Mouse (Mus musculus) hindbrain, postnatal 0 days (tissue): ENCODE results near the gene Crybb1. TPM values are rescaled to one million over a fixed set of nuclear protein-coding genes. Genes with fewer than 3 reads are reported as not detected.
A peak's percentile ranks its signal among the peaks of the same experiment; 100 is the strongest.

ENCODE experiments used
- ATAC-seq: fragments of 200-750 bp; cut with Nextera tagmentation; 2 replicates; pipeline ENCODE4 v1.8.0; 2017; ENCODE audit warnings: mild to moderate bottlenecking, moderate TSS enrichment, moderate library complexity
- DNase-seq: peaks from one replicate; pipeline ENCODE4 v3.0.0-alpha.2; 2015; ENCODE audit warnings: low spot score
- H3K27ac ChIP-seq: fragments of 300-500 bp; sonication (generic); 2 replicates; pipeline ENCODE4 v1.5.1; 2014; ENCODE audit warnings: mild to moderate bottlenecking
- H3K27me3 ChIP-seq: fragments of 300-500 bp; sonication (generic); 2 replicates; pipeline ENCODE4 v1.6.1; 2014; ENCODE audit warnings: low read length, mixed read lengths; ENCODE audit not compliant: insufficient read depth
- H3K36me3 ChIP-seq: fragments of 300-500 bp; sonication (generic); 2 replicates; pipeline ENCODE4 v1.6.1; 2014; ENCODE audit warnings: low read length, mixed read lengths; ENCODE audit not compliant: insufficient read depth
- H3K4me1 ChIP-seq: fragments of 300-500 bp; sonication (generic); 2 replicates; pipeline ENCODE4 v1.6.1; 2014; ENCODE audit warnings: antibody characterized with exemption, low read length, mixed read lengths; ENCODE audit not compliant: insufficient read depth
- H3K4me2 ChIP-seq: fragments of 300-500 bp; sonication (generic); 2 replicates; pipeline ENCODE4 v1.6.1; 2014; ENCODE audit warnings: low read depth, mild to moderate bottlenecking, low read length, moderate library complexity, mixed read lengths
- H3K4me3 ChIP-seq: fragments of 300-500 bp; sonication (generic); 2 replicates; pipeline ENCODE4 v1.5.1; 2014; ENCODE audit warnings: low read length
- H3K9ac ChIP-seq: fragments of 300-500 bp; sonication (generic); replicated peaks from 2 replicates; pipeline ENCODE4 v1.6.1; 2014; ENCODE audit warnings: mild to moderate bottlenecking, low read length, moderate library complexity, mixed read lengths
- H3K9me3 ChIP-seq: fragments of 300-500 bp; sonication (generic); 2 replicates; pipeline ENCODE4 v1.6.1; 2016; ENCODE audit warnings: low read length, mixed read lengths
- CTCF ChIP-seq: IDR thresholded peaks from 2 replicates; pipeline ENCODE4 v1.5.1; 2016; ENCODE audit warnings: antibody characterized with exemption, control low read depth, low read depth
- WGBS: fragments of 180-500 bp; shearing (Covaris S2); extraction: QIAGEN DNeasy Blood & Tissue Kit; methylation state at CpG from one replicate; pipeline ENCODE4 v1.1.7; 2014; 5-methylcytosine and 5-hydroxymethylcytosine counted together
- polyA plus RNA-seq: library from polyadenylated mRNA; unstranded; fragments of >200 nt; fragmentation: Nextera tagmentation; extraction: Ambion mirVana; gene quantifications from 2 replicates; pipeline ENCODE4 v1.2.1, GENCODE M21; 2015
- total RNA-seq: library from RNA; depleted of rRNA; stranded (reverse); fragments of >200 nt; gene quantifications from 2 replicates; pipeline ENCODE4 v1.2.3, GENCODE M21; 2014; rRNA removed

Crybb1 gene
- total RNA-seq (8.0 and 11.7 TPM in 2 replicates), polyA plus RNA-seq (14.2 and 14.6 TPM in 2 replicates)

- WGBS, result 37% methylated on average over 3 of the region's 3 CpGs
- Histone ChIP-seq H3K4me1 (peaks cover 13% of the 10 kb centered on the region), H3K27me3 (no peaks in the 10 kb centered on the region), H3K27ac (peak within 1 kb of the TSS; percentile 41; the same call in 1 of the 2 replicates), H3K9me3 (no peaks in the 10 kb centered on the region), H3K36me3 (no peaks in the 10 kb centered on the region), H3K4me2 (no peak within 1 kb of the TSS), H3K9ac (no peak within 1 kb of the TSS), H3K4me3 (no peak within 1 kb of the TSS)
- TF ChIP-seq CTCF, result no peak
- ATAC-seq (peak; percentile 24; the same call in 1 of the 2 replicates), DNase-seq (peak; percentile 44)
Observed at GRCm38 (mm10) chr5:112255426-112255825, at the start of gene Crybb1. TSS of gene Crybb1 (plus strand) at chr5:112255815.

DNA sequence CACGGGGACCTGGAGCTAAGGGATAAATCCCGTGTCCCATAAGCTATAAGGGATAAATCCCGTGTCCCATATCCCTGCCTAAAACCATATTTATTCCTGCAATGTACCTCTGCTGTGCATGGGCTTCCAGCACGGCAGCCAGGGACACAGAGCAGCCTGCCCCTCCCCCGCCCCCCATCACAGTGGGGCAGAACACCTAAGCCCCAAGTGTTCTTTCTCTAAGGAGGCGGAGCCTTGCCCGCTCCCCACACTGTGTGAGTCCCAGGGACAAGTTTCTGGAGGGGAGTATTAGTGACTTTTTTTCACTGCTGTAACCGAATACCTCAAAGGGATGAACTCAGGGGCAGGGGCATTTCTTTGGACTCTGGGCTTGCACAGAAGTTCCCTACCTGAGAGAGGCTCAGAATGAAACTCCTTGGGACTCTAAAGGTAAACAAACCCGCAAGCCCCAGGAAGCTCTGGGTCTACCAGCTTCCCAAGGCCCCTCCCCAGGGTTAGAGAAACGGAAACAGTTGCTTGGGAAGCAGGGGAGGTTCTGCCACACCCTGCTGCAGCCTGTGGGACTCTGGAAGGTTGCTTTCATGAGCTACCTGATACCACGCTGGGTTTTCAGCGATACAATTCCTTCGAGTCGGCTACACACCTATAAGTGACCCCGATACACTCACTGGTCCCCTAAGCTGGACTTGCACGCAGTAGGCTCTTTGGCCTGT lies 48.9 kb upstream of the Crybb1 start:
- no peaks in the 10 kb centered on the region for H3K4me1 ChIP-seq
- WGBS, result 36% methylated on average over 16 of the region's 16 CpGs
- DNase-seq (no peak), ATAC-seq (no peak)
- no peak overlapping the region for H3K9ac ChIP-seq
- peak overlapping the region; percentile 8; the same call in 1 of the 2 replicates for H3K4me2 ChIP-seq
- TF ChIP-seq CTCF, result no peak
- no peaks in the 10 kb centered on the region for H3K36me3 ChIP-seq
- H3K4me3 ChIP-seq, result no peak overlapping the region
- H3K27me3 ChIP-seq, result no peaks in the 10 kb centered on the region
- no peaks in the 10 kb centered on the region for H3K9me3 ChIP-seq
- no peak overlapping the region for H3K27ac ChIP-seq

- no peak overlapping the region for H3K9ac ChIP-seq
- no peak overlapping the region for H3K4me2 ChIP-seq
- H3K27me3 ChIP-seq, result no peaks in the 10 kb centered on the region
- DNase-seq, result no peak
- H3K4me1 ChIP-seq, result no peaks in the 10 kb centered on the region
- no peaks in the 10 kb centered on the region for H3K9me3 ChIP-seq
- WGBS, result 42% methylated on average over 4 of the region's 4 CpGs
- H3K4me3 ChIP-seq, result no peak overlapping the region
- TF ChIP-seq CTCF, result no peak
- H3K36me3 ChIP-seq, result no peaks in the 10 kb centered on the region
- no peak overlapping the region for H3K27ac ChIP-seq
- no peak for ATAC-seq
Observed at GRCm38 (mm10) chr5:112208321-112208720, 47.3 kb upstream of the Crybb1 start.

DNA sequence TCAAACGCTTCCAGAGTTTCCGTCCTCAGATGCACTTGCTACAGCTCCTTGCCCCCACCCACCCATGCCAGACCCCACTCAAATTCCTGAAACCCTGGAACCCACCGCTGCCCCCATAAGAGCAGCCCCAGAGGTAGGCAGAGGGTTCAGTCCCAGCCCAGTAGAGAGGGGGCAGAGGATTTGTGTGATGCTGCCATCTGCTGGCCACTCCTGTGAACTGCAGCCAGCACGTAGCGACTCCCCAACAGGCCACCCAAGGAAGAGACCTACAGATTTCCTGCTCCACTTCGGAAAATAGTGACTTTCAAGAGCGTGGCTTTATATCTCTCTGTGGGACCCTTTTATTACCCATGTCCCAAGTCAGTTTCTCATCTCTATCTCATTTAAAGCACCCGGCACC lies 45.5 kb upstream of the Crybb1 start:
- WGBS, result 29% methylated on average over 8 of the region's 8 CpGs
- H3K4me1 ChIP-seq, result peaks cover 15% of the 10 kb centered on the region

DNA sequence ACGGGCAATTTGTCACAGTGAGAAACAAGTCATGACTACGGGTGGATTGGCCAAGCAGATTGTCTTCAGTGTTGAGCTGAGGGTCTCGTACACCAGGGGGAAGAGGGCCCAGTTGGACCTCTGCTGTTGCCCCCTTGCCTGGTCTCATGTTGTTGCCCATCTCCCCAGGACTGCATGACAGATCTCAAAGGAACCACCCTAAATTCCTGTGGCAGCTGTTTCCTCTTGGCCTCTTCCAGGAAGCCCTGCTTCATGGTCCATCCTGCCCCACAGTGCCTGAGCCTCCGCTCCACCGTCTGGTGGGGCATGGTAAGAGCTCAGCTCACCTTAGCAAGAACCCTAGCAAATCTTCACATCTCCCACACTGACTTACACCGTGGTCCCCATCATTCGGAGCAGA lies 43.7 kb upstream of the Crybb1 start:
- H3K4me2 ChIP-seq, result no peak overlapping the region
- ATAC-seq, result no peak
- H3K27me3 ChIP-seq, result no peaks in the 10 kb centered on the region
- no peak for TF ChIP-seq CTCF
- H3K27ac ChIP-seq, result no peak overlapping the region
- H3K9ac ChIP-seq, result no peak overlapping the region
- H3K4me1 ChIP-seq, result peaks cover 21% of the 10 kb centered on the region
- DNase-seq, result no peak
- no peaks in the 10 kb centered on the region for H3K9me3 ChIP-seq
- no peaks in the 10 kb centered on the region for H3K36me3 ChIP-seq
- no peak overlapping the region for H3K4me3 ChIP-seq
- WGBS, result 81% methylated on average over 7 of the region's 7 CpGs

More for the DNA sequence above, 45.5 kb upstream of the Crybb1 start:
- no peaks in the 10 kb centered on the region for H3K36me3 ChIP-seq
- no peak overlapping the region for H3K4me2 ChIP-seq
- DNase-seq, result peak; percentile 77
- ATAC-seq, result peak; percentile 33
- no peaks in the 10 kb centered on the region for H3K9me3 ChIP-seq
- peak; percentile 99 for TF ChIP-seq CTCF
- no peak overlapping the region for H3K9ac ChIP-seq
- H3K4me3 ChIP-seq, result no peak overlapping the region
- no peak overlapping the region for H3K27ac ChIP-seq
- H3K27me3 ChIP-seq, result no peaks in the 10 kb centered on the region

- H3K36me3 ChIP-seq, result no peaks in the 10 kb centered on the region
- no peak overlapping the region for H3K4me3 ChIP-seq
- no peak for ATAC-seq
- DNase-seq, result no peak
- no peak overlapping the region for H3K9ac ChIP-seq
- H3K4me1 ChIP-seq, result peaks cover 21% of the 10 kb centered on the region
- no peaks in the 10 kb centered on the region for H3K9me3 ChIP-seq
- H3K27me3 ChIP-seq, result no peaks in the 10 kb centered on the region
- H3K4me2 ChIP-seq, result peak overlapping the region; percentile 6; the same call in 1 of the 2 replicates
- no peak overlapping the region for H3K27ac ChIP-seq
- 43% methylated on average over 6 of the region's 6 CpGs for WGBS
- no peak for TF ChIP-seq CTCF
Observed at GRCm38 (mm10) chr5:112212711-112213264, 42.8 kb upstream of the Crybb1 start.
